Mouse (Mus musculus): Measurements from ENCODE around the gene Lrmda. TPM values are rescaled to one million over a fixed set of nuclear protein-coding genes. Genes with fewer than 3 reads are reported as not detected.

Gene Lrmda
- polyA plus RNA-seq, 1 experiment from 2014 or later, result 0.94 TPM

DNA sequence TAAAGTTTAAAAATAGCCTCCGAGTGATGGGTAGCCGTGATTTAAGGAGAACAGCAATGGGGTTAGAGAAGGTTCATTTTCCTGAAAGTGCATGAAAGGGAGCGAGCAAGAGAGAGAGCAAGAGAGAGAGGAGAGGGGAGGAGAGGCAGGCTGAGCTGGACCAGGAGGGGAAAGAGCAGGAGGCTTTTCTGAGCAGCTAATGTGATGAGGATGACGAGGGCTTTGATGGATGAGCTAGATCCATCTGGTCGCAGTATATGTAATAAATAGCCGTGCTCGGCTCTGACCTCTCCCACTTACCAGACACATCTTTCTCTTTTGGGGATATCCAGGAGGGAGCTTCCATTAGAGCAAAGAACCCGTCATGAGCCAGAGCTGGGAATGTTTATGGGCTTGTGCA lies 475.8 kb downstream of the Lrmda start:
- Histone ChIP-seq H3K27ac (ENCODE audit: low read length) (no peak overlapping the region), H3K9ac (ENCODE audit: low read length) (no peak overlapping the region), H3K4me1 (ENCODE audit: control insufficient read depth, insufficient read depth, low read length) (no peaks in the 10 kb centered on the region), H3K4me3 (replicated peaks; ENCODE audit: low read length) (no peak overlapping the region), H3K36me3 (ENCODE audit: control insufficient read depth, insufficient read depth, low read length) (no peaks in the 10 kb centered on the region), H3K4me2 (ENCODE audit: low read depth, low read length) (no peak overlapping the region), H3K27me3 (ENCODE audit: control insufficient read depth, insufficient read depth, low read length) (no peaks in the 10 kb centered on the region), H3K9me3 (replicated peaks; ENCODE audit: control insufficient read depth, low read length) (no peaks in the 10 kb centered on the region)
- ATAC-seq (ENCODE audit: insufficient read depth, low FRiP score), result no peak
- WGBS, result 38% methylated on average over 8 of the region's 8 CpGs

DNA sequence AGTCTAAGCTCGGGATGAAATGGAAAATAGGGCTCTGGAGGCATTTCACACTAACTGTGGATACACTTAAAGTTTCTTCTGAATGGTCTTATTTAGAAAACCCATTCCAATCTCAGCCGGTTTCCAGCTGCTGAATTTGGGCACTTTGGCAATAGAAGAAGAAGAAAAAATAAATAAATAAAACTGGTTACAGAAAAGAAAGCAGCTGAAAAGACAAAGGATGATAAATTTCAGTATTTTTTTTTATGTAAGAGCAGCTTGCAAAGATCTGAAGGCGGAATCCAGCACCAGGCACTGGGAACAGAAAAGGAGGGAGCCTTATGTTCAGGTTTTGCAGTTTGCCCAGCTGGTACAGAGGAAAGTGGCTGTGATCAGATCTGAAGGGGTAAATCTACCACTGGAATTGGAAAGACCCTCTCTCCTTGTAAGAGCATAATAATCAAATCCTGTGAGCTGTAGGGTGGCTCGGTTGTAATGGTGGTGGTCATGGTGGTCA lies 478.2 kb downstream of the Lrmda start:
- WGBS, result 66% methylated on average over 4 of the region's 4 CpGs
- Histone ChIP-seq H3K4me2 (ENCODE audit: low read depth, low read length) (no peak overlapping the region), H3K9ac (ENCODE audit: low read length) (no peak overlapping the region)

DNA sequence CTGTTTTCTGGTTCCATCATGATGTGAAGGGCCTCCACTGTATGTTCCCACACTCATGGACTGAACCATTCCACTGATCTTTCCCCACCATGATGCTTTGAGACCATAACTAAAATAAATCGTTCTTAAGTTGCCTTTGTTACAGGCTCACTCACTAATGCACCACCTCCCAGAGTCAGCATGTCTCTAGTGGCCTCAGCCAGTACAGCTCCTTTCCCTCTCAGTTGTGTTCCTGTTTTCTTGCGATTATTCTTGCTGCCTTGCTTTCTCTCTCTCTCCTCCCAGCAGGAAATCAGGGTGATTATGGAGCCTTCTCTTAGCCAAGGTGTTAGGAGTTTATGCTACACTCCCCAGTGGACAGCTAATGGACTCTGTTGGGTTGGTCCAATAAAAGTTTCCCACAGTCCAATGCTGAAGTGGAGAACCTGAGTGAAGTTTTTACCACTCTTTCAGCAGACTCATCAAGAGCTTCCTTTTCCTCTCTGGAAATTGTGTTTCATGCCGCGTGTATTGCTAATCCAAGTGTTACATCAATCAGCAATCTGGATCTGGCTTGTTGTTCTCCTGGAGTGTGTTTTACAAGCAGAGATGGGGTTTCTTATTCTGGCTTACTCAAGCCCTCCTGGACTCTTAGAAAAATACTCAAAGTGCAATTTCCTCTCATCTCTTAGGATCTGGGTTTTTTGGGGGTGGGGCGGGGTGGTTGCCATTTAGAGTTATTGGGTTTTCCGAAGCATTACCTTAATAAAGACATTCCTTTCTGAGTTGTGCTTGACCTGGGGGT lies 490.4 kb downstream of the Lrmda start:
- Histone ChIP-seq H3K27ac (ENCODE audit: low read length) (no peak overlapping the region), H3K9ac (ENCODE audit: low read length) (no peak overlapping the region), H3K9me3 (replicated peaks; ENCODE audit: control insufficient read depth, low read length) (no peaks in the 10 kb centered on the region), H3K36me3 (ENCODE audit: control insufficient read depth, insufficient read depth, low read length) (no peaks in the 10 kb centered on the region), H3K4me1 (ENCODE audit: control insufficient read depth, insufficient read depth, low read length) (0 out of 2 replicates have a peak, but pooled peaks cover 3% of the 10 kb centered on the region), H3K4me2 (ENCODE audit: low read depth, low read length) (no peak overlapping the region), H3K27me3 (ENCODE audit: control insufficient read depth, insufficient read depth, low read length) (no peaks in the 10 kb centered on the region), H3K4me3 (replicated peaks; ENCODE audit: low read length) (no peak overlapping the region)
- WGBS, result 65% methylated on average over 6 of the region's 6 CpGs
- ATAC-seq (ENCODE audit: insufficient read depth, low FRiP score), result no peak

More for the DNA sequence above, 478.2 kb downstream of the Lrmda start:
- H3K4me1 ChIP-seq (ENCODE audit: control insufficient read depth, insufficient read depth, low read length), result no peaks in the 10 kb centered on the region
- H3K27me3 ChIP-seq (ENCODE audit: control insufficient read depth, insufficient read depth, low read length), result no peaks in the 10 kb centered on the region
- no peaks in the 10 kb centered on the region for H3K36me3 ChIP-seq (ENCODE audit: control insufficient read depth, insufficient read depth, low read length)
- ATAC-seq (ENCODE audit: insufficient read depth, low FRiP score), result no peak
- H3K9me3 ChIP-seq (replicated peaks; ENCODE audit: control insufficient read depth, low read length), result no peaks in the 10 kb centered on the region
- no peak overlapping the region for H3K27ac ChIP-seq (ENCODE audit: low read length)
- no peak overlapping the region for H3K4me3 ChIP-seq (replicated peaks; ENCODE audit: low read length)

GRCm38 (mm10) chr14:22510531-22510785 lies 490.9 kb downstream of the Lrmda start:
- Histone ChIP-seq H3K9me3 (replicated peaks; ENCODE audit: control insufficient read depth, low read length) (no peaks in the 10 kb centered on the region), H3K4me3 (replicated peaks; ENCODE audit: low read length) (no peak overlapping the region), H3K36me3 (ENCODE audit: control insufficient read depth, insufficient read depth, low read length) (no peaks in the 10 kb centered on the region), H3K9ac (ENCODE audit: low read length) (no peak overlapping the region), H3K4me2 (ENCODE audit: low read depth, low read length) (no peak overlapping the region), H3K27me3 (ENCODE audit: control insufficient read depth, insufficient read depth, low read length) (no peaks in the 10 kb centered on the region), H3K27ac (ENCODE audit: low read length) (no peak overlapping the region), H3K4me1 (ENCODE audit: control insufficient read depth, insufficient read depth, low read length) (0 out of 2 replicates have a peak, but pooled peaks cover 3% of the 10 kb centered on the region)
- no peak for ATAC-seq (ENCODE audit: insufficient read depth, low FRiP score)

- H3K9me3 ChIP-seq (replicated peaks; ENCODE audit: control insufficient read depth, low read length), result no peaks in the 10 kb centered on the region
- no peaks in the 10 kb centered on the region for H3K27me3 ChIP-seq (ENCODE audit: control insufficient read depth, insufficient read depth, low read length)
- no peak for ATAC-seq (ENCODE audit: insufficient read depth, low FRiP score)
- H3K4me3 ChIP-seq (replicated peaks; ENCODE audit: low read length), result no peak overlapping the region
- no peaks in the 10 kb centered on the region for H3K36me3 ChIP-seq (ENCODE audit: control insufficient read depth, insufficient read depth, low read length)
- no peak overlapping the region for H3K9ac ChIP-seq (ENCODE audit: low read length)
- 53% methylated on average over 5 of the region's 5 CpGs for WGBS
- H3K4me2 ChIP-seq (ENCODE audit: low read depth, low read length), result no peak overlapping the region
- H3K27ac ChIP-seq (ENCODE audit: low read length), result no peak overlapping the region
- no peaks in the 10 kb centered on the region for H3K4me1 ChIP-seq (ENCODE audit: control insufficient read depth, insufficient read depth, low read length)
Measured at GRCm38 (mm10) chr14:22514362-22515084, 495.0 kb downstream of the Lrmda start.

DNA sequence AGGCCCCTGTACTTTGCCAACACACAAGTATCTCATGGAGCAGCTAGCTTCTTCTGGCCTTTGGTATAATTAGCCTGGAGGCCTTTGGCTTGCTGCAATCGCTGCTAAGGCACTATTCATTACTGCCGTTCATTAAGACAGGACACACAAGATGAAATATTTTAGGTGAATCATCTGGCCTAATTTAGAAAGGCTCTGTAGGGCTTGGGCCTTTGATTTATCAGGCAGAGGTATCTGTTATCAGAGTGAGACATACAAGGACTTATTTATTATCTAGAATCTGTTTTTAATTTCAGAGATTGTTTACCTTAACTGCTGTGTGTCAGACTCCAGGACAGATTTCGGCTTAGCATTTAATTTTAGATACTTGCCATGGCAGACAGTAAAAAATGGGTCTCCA lies 511.2 kb downstream of the Lrmda start:
- ATAC-seq (ENCODE audit: insufficient read depth, low FRiP score), result no peak
- no peaks in the 10 kb centered on the region for H3K36me3 ChIP-seq (ENCODE audit: control insufficient read depth, insufficient read depth, low read length)
- 56% methylated on average over 3 of the region's 3 CpGs for whole genome bisulfite sequencing
- H3K9me3 ChIP-seq (replicated peaks; ENCODE audit: control insufficient read depth, low read length), result no peaks in the 10 kb centered on the region
- no peaks in the 10 kb centered on the region for H3K4me1 ChIP-seq (ENCODE audit: control insufficient read depth, insufficient read depth, low read length)
- H3K9ac ChIP-seq (ENCODE audit: low read length), result no peak overlapping the region
- no peak overlapping the region for H3K27ac ChIP-seq (ENCODE audit: low read length)
- no peaks in the 10 kb centered on the region for H3K27me3 ChIP-seq (ENCODE audit: control insufficient read depth, insufficient read depth, low read length)
- no peak overlapping the region for H3K4me3 ChIP-seq (replicated peaks; ENCODE audit: low read length)
- H3K4me2 ChIP-seq (ENCODE audit: low read depth, low read length), result no peak overlapping the region

DNA sequence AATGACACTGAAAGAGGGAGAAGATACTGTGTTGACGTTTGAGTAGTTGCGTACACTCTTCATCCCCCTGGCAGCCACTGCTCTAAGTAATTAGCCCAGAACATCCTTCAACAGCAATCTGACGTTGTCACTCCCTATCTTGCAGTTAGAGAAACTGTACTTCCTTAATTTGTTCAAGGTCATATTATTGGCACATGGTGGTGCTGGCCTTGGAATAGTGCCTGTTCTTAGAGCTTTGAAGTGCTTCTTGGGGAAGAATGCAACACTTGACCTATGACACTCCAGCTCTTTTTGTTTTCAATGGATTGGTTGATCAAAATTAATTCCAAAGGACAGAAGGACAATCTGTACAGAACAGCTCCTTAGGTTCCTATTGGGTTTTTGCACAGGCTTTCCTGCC lies 514.0 kb downstream of the Lrmda start:
- Histone ChIP-seq H3K36me3 (ENCODE audit: control insufficient read depth, insufficient read depth, low read length) (no peaks in the 10 kb centered on the region), H3K4me3 (replicated peaks; ENCODE audit: low read length) (no peak overlapping the region), H3K4me1 (ENCODE audit: control insufficient read depth, insufficient read depth, low read length) (no peaks in the 10 kb centered on the region), H3K27ac (ENCODE audit: low read length) (no peak overlapping the region), H3K4me2 (ENCODE audit: low read depth, low read length) (no peak overlapping the region), H3K9ac (ENCODE audit: low read length) (no peak overlapping the region), H3K9me3 (replicated peaks; ENCODE audit: control insufficient read depth, low read length) (no peaks in the 10 kb centered on the region), H3K27me3 (ENCODE audit: control insufficient read depth, insufficient read depth, low read length) (no peaks in the 10 kb centered on the region)
- no peak for ATAC-seq (ENCODE audit: insufficient read depth, low FRiP score)
- 62% methylated on average over 3 of the region's 3 CpGs for WGBS

- H3K4me1 ChIP-seq (ENCODE audit: control insufficient read depth, insufficient read depth, low read length), result no peaks in the 10 kb centered on the region
- no peak overlapping the region for H3K4me3 ChIP-seq (replicated peaks; ENCODE audit: low read length)
- H3K27me3 ChIP-seq (ENCODE audit: control insufficient read depth, insufficient read depth, low read length), result no peaks in the 10 kb centered on the region
- WGBS, result 42% methylated on average over 8 of the region's 8 CpGs
- H3K4me2 ChIP-seq (ENCODE audit: low read depth, low read length), result no peak overlapping the region
- H3K27ac ChIP-seq (ENCODE audit: low read length), result no peak overlapping the region
- no peak for ATAC-seq (ENCODE audit: insufficient read depth, low FRiP score)
- H3K9ac ChIP-seq (ENCODE audit: low read length), result no peak overlapping the region
- H3K36me3 ChIP-seq (ENCODE audit: control insufficient read depth, insufficient read depth, low read length), result no peaks in the 10 kb centered on the region
- H3K9me3 ChIP-seq (replicated peaks; ENCODE audit: control insufficient read depth, low read length), result no peaks in the 10 kb centered on the region
Measured at GRCm38 (mm10) chr14:22545887-22546675, 526.6 kb downstream of the Lrmda start.

- Histone ChIP-seq H3K27ac (ENCODE audit: low read length) (no peak overlapping the region), H3K36me3 (ENCODE audit: control insufficient read depth, insufficient read depth, low read length) (no peaks in the 10 kb centered on the region), H3K4me1 (ENCODE audit: control insufficient read depth, insufficient read depth, low read length) (no peaks in the 10 kb centered on the region), H3K27me3 (ENCODE audit: control insufficient read depth, insufficient read depth, low read length) (no peaks in the 10 kb centered on the region), H3K4me2 (ENCODE audit: low read depth, low read length) (no peak overlapping the region), H3K9me3 (replicated peaks; ENCODE audit: control insufficient read depth, low read length) (no peaks in the 10 kb centered on the region), H3K9ac (ENCODE audit: low read length) (no peak overlapping the region), H3K4me3 (replicated peaks; ENCODE audit: low read length) (no peak overlapping the region)
- WGBS, result 54% methylated on average over 4 of the region's 4 CpGs
- no peak for ATAC-seq (ENCODE audit: insufficient read depth, low FRiP score)
Measured at GRCm38 (mm10) chr14:22546676-22546984, 527.1 kb downstream of the Lrmda start.
